Mouse (Mus musculus): ENCODE results near the gene Rab25. TPM values are rescaled to one million over a fixed set of nuclear protein-coding genes. Genes with fewer than 3 reads are reported as not detected.
A peak's percentile ranks its signal among the peaks of the same experiment; 100 is the strongest.
"Not testable (repeated sequence)": the region's sequence is repeated elsewhere in the genome, so short reads cannot be mapped to it uniquely, and the experiment has no call there.

Rab25 gene
- not detected in 2 replicates for polyA plus RNA-seq (2015; fragmentation: Nextera tagmentation; extraction: Ambion mirVana)

GRCm38 (mm10) chr3:88548180-88548917 lies at the start of gene Rab25:
Gene Rab25, minus strand, starts transcription at chr3:88548300.
- Histone ChIP-seq H3K36me3 (0 out of 2 replicates have a peak, but pooled peaks cover 4% of the 10 kb centered on the region), H3K9me3 (no peaks in the 10 kb centered on the region), H3K9ac (replicated peaks) (no peak within 1 kb of the TSS), H3K27ac (no peak within 1 kb of the TSS), H3K4me1 (replicated peaks) (peaks cover 29% of the 10 kb centered on the region), H3K27me3 (no peaks in the 10 kb centered on the region), H3K4me2 (replicated peaks) (no peak within 1 kb of the TSS), H3K4me3 (replicated peaks) (no peak within 1 kb of the TSS)
- no peak for ATAC-seq
- WGBS, result 53% methylated on average over 18 of the region's 18 CpGs

- not testable (repeated sequence) for H3K9ac ChIP-seq (replicated peaks); ATAC-seq
- 78% methylated on average over 4 of the region's 4 CpGs for WGBS
Measured at GRCm38 (mm10) chr3:88596547-88596946, 48.4 kb upstream of the Rab25 start.

GRCm38 (mm10) chr3:88593893-88594580 lies 45.9 kb upstream of the Rab25 start:
- Histone ChIP-seq H3K27me3 (no peaks in the 10 kb centered on the region), H3K4me2 (replicated peaks) (no peak overlapping the region), H3K36me3 (0 out of 2 replicates have a peak, but pooled peaks cover 4% of the 10 kb centered on the region), H3K9me3 (no peaks in the 10 kb centered on the region), H3K27ac (no peak overlapping the region), H3K4me3 (replicated peaks) (no peak overlapping the region), H3K9ac (replicated peaks) (no peak overlapping the region), H3K4me1 (replicated peaks) (peaks cover 6% of the 10 kb centered on the region)
- 68% methylated on average over 10 of the region's 10 CpGs for WGBS
- ATAC-seq, result no peak

More at GRCm38 (mm10) chr3:88596547-88596946, 48.4 kb upstream of the Rab25 start:
- not testable (repeated sequence) for H3K4me3 ChIP-seq (replicated peaks); H3K4me1 ChIP-seq (replicated peaks); H3K27me3 ChIP-seq; H3K36me3 ChIP-seq; H3K27ac ChIP-seq; H3K9me3 ChIP-seq; H3K4me2 ChIP-seq (replicated peaks)

- Histone ChIP-seq H3K27me3 (no peaks in the 10 kb centered on the region), H3K4me2 (replicated peaks) (no peak overlapping the region), H3K27ac (no peak overlapping the region), H3K4me1 (replicated peaks) (peaks cover 6% of the 10 kb centered on the region), H3K4me3 (replicated peaks) (no peak overlapping the region), H3K9me3 (no peaks in the 10 kb centered on the region), H3K9ac (replicated peaks) (no peak overlapping the region), H3K36me3 (peaks cover 12% of the 10 kb centered on the region)
- ATAC-seq, result no peak
- WGBS, result 71% methylated on average over 10 of the region's 10 CpGs
Measured at GRCm38 (mm10) chr3:88592942-88593576, 45.0 kb upstream of the Rab25 start.

- H3K9me3 ChIP-seq, result no peaks in the 10 kb centered on the region
- H3K27ac ChIP-seq, result no peak overlapping the region
- peaks cover 6% of the 10 kb centered on the region for H3K4me1 ChIP-seq (replicated peaks)
- no peaks in the 10 kb centered on the region for H3K27me3 ChIP-seq
- 0 out of 2 replicates have a peak, but pooled peaks have one; percentile 11 for ATAC-seq
- no peak overlapping the region for H3K9ac ChIP-seq (replicated peaks)
- WGBS, result 37% methylated on average over 9 of the region's 9 CpGs
- H3K4me3 ChIP-seq (replicated peaks), result no peak overlapping the region
- no peak overlapping the region for H3K4me2 ChIP-seq (replicated peaks)
- H3K36me3 ChIP-seq, result peaks cover 21% of the 10 kb centered on the region
Measured at GRCm38 (mm10) chr3:88591950-88592731, 44.0 kb upstream of the Rab25 start.

GRCm38 (mm10) chr3:88591044-88591443 lies 42.9 kb upstream of the Rab25 start:
- 50% methylated on average over 3 of the region's 3 CpGs for WGBS
- Histone ChIP-seq H3K4me2 (replicated peaks) (no peak overlapping the region), H3K4me3 (replicated peaks) (no peak overlapping the region), H3K36me3 (peaks cover 32% of the 10 kb centered on the region), H3K4me1 (replicated peaks) (peaks cover 6% of the 10 kb centered on the region), H3K9ac (replicated peaks) (no peak overlapping the region; the same call in 1 of the 2 replicates), H3K27me3 (no peaks in the 10 kb centered on the region), H3K27ac (no peak overlapping the region), H3K9me3 (no peaks in the 10 kb centered on the region)
- no peak for ATAC-seq

GRCm38 (mm10) chr3:88590246-88590645 lies 42.1 kb upstream of the Rab25 start:
- no peak overlapping the region for H3K9ac ChIP-seq (replicated peaks)
- H3K9me3 ChIP-seq, result no peaks in the 10 kb centered on the region
- no peak for ATAC-seq
- H3K4me2 ChIP-seq (replicated peaks), result no peak overlapping the region
- no peak overlapping the region for H3K27ac ChIP-seq
- peaks cover 6% of the 10 kb centered on the region for H3K4me1 ChIP-seq (replicated peaks)
- H3K4me3 ChIP-seq (replicated peaks), result no peak overlapping the region
- peaks cover 39% of the 10 kb centered on the region for H3K36me3 ChIP-seq
- no peaks in the 10 kb centered on the region for H3K27me3 ChIP-seq
- WGBS, result 28% methylated on average over 5 of the region's 5 CpGs

- H3K4me1 ChIP-seq (replicated peaks), result peaks cover 4% of the 10 kb centered on the region
- no peaks in the 10 kb centered on the region for H3K27me3 ChIP-seq
- no peak overlapping the region for H3K4me2 ChIP-seq (replicated peaks)
- H3K9ac ChIP-seq (replicated peaks), result no peak overlapping the region
- H3K9me3 ChIP-seq, result no peaks in the 10 kb centered on the region
- no peak overlapping the region for H3K4me3 ChIP-seq (replicated peaks)
- ATAC-seq, result no peak
- no peak overlapping the region for H3K27ac ChIP-seq
- peaks cover 68% of the 10 kb centered on the region for H3K36me3 ChIP-seq
- WGBS, result 96% methylated on average over 5 of the region's 5 CpGs
Measured at GRCm38 (mm10) chr3:88586640-88587039, 38.5 kb upstream of the Rab25 start.

- H3K9me3 ChIP-seq, result no peaks in the 10 kb centered on the region
- H3K27ac ChIP-seq, result no peak overlapping the region
- H3K36me3 ChIP-seq, result peaks cover 77% of the 10 kb centered on the region
- no peak overlapping the region for H3K4me3 ChIP-seq (replicated peaks)
- H3K4me1 ChIP-seq (replicated peaks), result peaks cover 5% of the 10 kb centered on the region
- ATAC-seq, result no peak
- H3K4me2 ChIP-seq (replicated peaks), result no peak overlapping the region
- WGBS, result 96% methylated on average over 6 of the region's 6 CpGs
- H3K27me3 ChIP-seq, result no peaks in the 10 kb centered on the region
- no peak overlapping the region for H3K9ac ChIP-seq (replicated peaks)
Measured at GRCm38 (mm10) chr3:88585769-88586168, 37.7 kb upstream of the Rab25 start.

- peaks cover 14% of the 10 kb centered on the region for H3K4me1 ChIP-seq (replicated peaks)
- H3K9me3 ChIP-seq, result no peaks in the 10 kb centered on the region
- peak; percentile 88 for ATAC-seq
- H3K27ac ChIP-seq, result peak overlapping the region; percentile 68
- H3K36me3 ChIP-seq, result peaks cover 38% of the 10 kb centered on the region
- no peaks in the 10 kb centered on the region for H3K27me3 ChIP-seq
- WGBS, result under 1% methylated on average over 34 of the region's 34 CpGs
- peak overlapping the region; percentile 97 for H3K9ac ChIP-seq (replicated peaks)
- H3K4me3 ChIP-seq (replicated peaks), result peak overlapping the region; percentile 96
- H3K4me2 ChIP-seq (replicated peaks), result peak overlapping the region; percentile 97
Measured at GRCm38 (mm10) chr3:88579454-88580117, 31.5 kb upstream of the Rab25 start.
